Mouse (Mus musculus) embryonic facial prominence, embryonic 11.5 days (tissue): ENCODE results near the gene Cd151. TPM values are rescaled to one million over a fixed set of nuclear protein-coding genes. Genes with fewer than 3 reads are reported as not detected.
"Not testable (repeated sequence)": the region's sequence is repeated elsewhere in the genome, so short reads cannot be mapped to it uniquely, and the experiment has no call there.

Experiments used
- ATAC-seq: fragments of 200-750 bp; cut with Nextera tagmentation; replicated peaks from 2 replicates; pipeline ENCODE4 v1.8.0; 2017; ENCODE audit warnings: low read depth; ENCODE audit not compliant: insufficient number of reproducible peaks, low FRiP score, low TSS enrichment
- DNase-seq: peaks from one replicate; pipeline ENCODE4 v3.0.0-alpha.2; 2015; ENCODE audit warnings: low spot score
- H3K27ac ChIP-seq: fragments of 300-500 bp; sonication (generic); replicated peaks from 2 replicates; pipeline ENCODE4 v1.5.1; 2014; ENCODE audit warnings: mild to moderate bottlenecking, low read depth, low read length, control low read depth
- H3K27me3 ChIP-seq: fragments of 300-500 bp; sonication (generic); 2 replicates; pipeline ENCODE4 v1.6.1; 2014; ENCODE audit warnings: mild to moderate bottlenecking, low read length, moderate library complexity, mixed read lengths; ENCODE audit not compliant: control insufficient read depth, insufficient read depth
- H3K36me3 ChIP-seq: fragments of 300-500 bp; sonication (generic); replicated peaks from 2 replicates; pipeline ENCODE4 v1.6.1; 2014; ENCODE audit warnings: low read depth, mild to moderate bottlenecking, low read length, moderate library complexity, mixed read lengths; ENCODE audit not compliant: control insufficient read depth, insufficient read depth
- H3K4me1 ChIP-seq: fragments of 300-500 bp; sonication (generic); 2 replicates; pipeline ENCODE4 v1.6.1; 2014; ENCODE audit warnings: low read length, mixed read lengths; ENCODE audit not compliant: control insufficient read depth, insufficient read depth
- H3K4me2 ChIP-seq: fragments of 300-500 bp; sonication (generic); 2 replicates; pipeline ENCODE4 v1.6.1; 2014; ENCODE audit warnings: low read depth, mild to moderate bottlenecking, control low read depth, low read length, moderate library complexity
- H3K4me3 ChIP-seq: fragments of 300-500 bp; sonication (generic); 2 replicates; pipeline ENCODE4 v1.5.1; 2014; ENCODE audit warnings: low read depth, low read length, control low read depth
- H3K9ac ChIP-seq: fragments of 300-500 bp; sonication (generic); replicated peaks from 2 replicates; pipeline ENCODE4 v1.6.1; 2014; ENCODE audit warnings: mild to moderate bottlenecking, control low read depth, low read length
- H3K9me3 ChIP-seq: fragments of 300-500 bp; sonication (generic); replicated peaks from 2 replicates; pipeline ENCODE4 v1.6.1; 2016; ENCODE audit warnings: mild to moderate bottlenecking, low read length, inconsistent platforms, mixed read lengths; ENCODE audit not compliant: control insufficient read depth
- WGBS: fragments of 180-500 bp; shearing (Covaris S2); extraction: QIAGEN DNeasy Blood & Tissue Kit; methylation state at CpG from one replicate; pipeline ENCODE4 v1.1.7; 2014; 5-methylcytosine and 5-hydroxymethylcytosine counted together
- polyA plus RNA-seq: library from polyadenylated mRNA; unstranded; fragments of >200 nt; fragmentation: Nextera tagmentation; extraction: Ambion mirVana; gene quantifications from 2 replicates; pipeline ENCODE4 v1.2.1, GENCODE M21; 2014

Cd151 gene
- polyA plus RNA-seq, 1 experiment from 2014 or later, result 39.2 TPM

DNA sequence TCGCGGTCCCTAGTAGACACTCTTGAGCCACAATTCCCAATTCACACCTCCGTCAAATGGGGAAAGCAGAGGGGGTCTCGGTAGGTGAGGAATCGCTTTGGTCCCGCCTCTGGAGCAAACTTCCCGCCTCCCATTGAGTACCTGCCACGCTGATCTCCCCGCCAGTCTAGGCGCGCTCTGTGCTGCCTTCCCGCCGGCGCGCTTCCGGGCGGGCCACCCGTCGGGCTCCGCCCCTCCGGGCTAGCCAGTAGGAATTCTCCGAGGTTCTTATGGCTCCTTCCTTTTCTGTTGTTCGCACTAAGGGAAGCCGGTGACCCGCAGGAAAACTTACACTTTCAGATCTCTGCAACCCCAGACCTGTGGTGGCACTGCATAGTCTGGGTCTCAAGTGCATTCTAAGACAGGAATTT lies 23.4 kb upstream of the Cd151 start, which contains the start of gene Pidd1:
Gene Pidd1 (minus strand): TSS at position 198 of the 410 bp plus-strand sequence.
- no peaks in the 10 kb centered on the region for H3K27me3 ChIP-seq
- ATAC-seq (peak; percentile 35), DNase-seq (peak; percentile 91)
- peak within 1 kb of the TSS; percentile 72 for H3K9ac ChIP-seq
- no peaks in the 10 kb centered on the region for H3K9me3 ChIP-seq
- H3K4me3 ChIP-seq, result peak within 1 kb of the TSS; percentile 49
- H3K27ac ChIP-seq, result 0 out of 2 replicates have a peak within 1 kb of the TSS, but pooled peaks have one; percentile 32
- H3K36me3 ChIP-seq, result no peaks in the 10 kb centered on the region; the same call in none of the 2 replicates
- H3K4me1 ChIP-seq, result peaks cover 7% of the 10 kb centered on the region; the same call in 1 of the 2 replicates
- WGBS, result under 1% methylated on average over 24 of the region's 25 CpGs
- H3K4me2 ChIP-seq, result peak within 1 kb of the TSS; percentile 84

DNA sequence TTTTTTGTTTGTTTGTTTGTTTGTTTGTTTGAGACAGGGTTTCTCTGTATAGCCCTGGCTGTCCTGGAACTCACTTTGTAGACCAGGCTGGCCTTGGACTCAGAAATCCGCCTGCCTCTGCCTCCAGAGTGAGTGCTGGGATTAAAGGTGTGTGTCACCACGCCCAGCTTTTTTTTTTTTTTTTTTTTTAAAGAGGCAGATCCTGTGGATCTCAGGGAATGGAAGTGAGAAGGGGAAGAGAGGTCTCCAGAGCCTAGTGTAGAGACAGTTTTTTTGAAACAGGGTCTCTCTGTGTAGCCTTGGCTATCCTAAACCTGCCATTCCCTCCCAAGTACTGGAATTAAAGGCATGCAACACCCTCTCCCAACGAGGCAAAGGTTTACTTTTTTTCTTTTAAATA lies 20.8 kb upstream of the Cd151 start:
- H3K4me1 ChIP-seq, H3K9ac ChIP-seq, H3K36me3 ChIP-seq, DNase-seq, H3K4me3 ChIP-seq, H3K27me3 ChIP-seq, ATAC-seq, H3K27ac ChIP-seq, H3K4me2 ChIP-seq, H3K9me3 ChIP-seq: not testable (repeated sequence)
- WGBS, result 85% methylated on average over 3 of the region's 3 CpGs

DNA sequence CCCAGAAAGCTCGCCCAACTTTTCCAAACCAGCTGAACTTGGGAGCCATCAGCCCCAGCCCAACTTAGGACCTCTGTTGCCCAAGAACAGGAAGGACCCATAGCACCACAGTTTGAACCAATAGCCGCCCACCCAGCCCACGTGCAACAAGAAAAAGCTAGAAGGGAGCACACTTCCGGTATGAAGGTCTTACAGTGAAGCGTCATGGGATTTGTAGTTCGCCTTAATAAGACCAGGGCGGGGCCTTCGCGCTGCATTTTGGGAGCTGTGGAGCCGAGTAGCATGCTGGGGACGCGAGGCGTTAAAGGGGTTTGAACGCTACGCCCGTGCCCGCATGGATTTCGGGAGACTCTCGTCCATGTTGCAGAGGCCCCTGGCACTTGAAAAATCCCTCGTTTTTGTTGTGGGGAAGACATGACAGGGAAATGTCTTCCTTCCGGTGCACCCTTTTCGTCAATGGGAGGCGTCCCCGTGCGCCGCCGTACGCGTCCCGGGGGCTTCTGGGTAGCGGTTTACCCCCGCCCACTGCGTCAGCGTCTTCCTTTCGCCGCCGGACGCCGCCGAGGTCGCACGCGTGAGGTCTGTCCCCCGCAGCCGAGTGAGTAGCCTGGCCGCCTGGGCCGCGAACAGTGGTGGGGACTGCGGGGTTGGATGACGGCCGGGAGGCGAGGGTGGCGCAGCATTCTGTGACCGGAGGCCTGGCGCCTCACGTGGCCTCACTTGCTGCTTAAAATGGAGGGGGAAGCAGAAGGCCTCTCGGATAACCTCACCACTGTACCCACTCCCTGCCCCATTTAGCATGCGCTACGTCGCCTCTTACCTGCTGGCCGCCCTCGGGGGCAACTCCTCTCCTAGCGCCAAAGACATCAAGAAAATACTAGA lies 19.8 kb upstream of the Cd151 start, which contains the start of gene Rplp2:
Gene Rplp2 (plus strand): TSS at position 261 of the 882 bp plus-strand sequence.
- peaks cover 7% of the 10 kb centered on the region; the same call in 1 of the 2 replicates for H3K4me1 ChIP-seq
- ATAC-seq (peak; percentile 77), DNase-seq (peak; percentile 96)
- peak within 1 kb of the TSS; percentile 85 for H3K4me3 ChIP-seq
- peak within 1 kb of the TSS; percentile 49 for H3K4me2 ChIP-seq
- no peaks in the 10 kb centered on the region for H3K27me3 ChIP-seq
- H3K27ac ChIP-seq, result peak within 1 kb of the TSS; percentile 48
- WGBS, result under 1% methylated on average over 63 of the region's 63 CpGs
- 0 out of 2 replicates have a peak, but pooled peaks cover 3% of the 10 kb centered on the region for H3K36me3 ChIP-seq
- no peaks in the 10 kb centered on the region for H3K9me3 ChIP-seq
- H3K9ac ChIP-seq, result peak within 1 kb of the TSS; percentile 89

DNA sequence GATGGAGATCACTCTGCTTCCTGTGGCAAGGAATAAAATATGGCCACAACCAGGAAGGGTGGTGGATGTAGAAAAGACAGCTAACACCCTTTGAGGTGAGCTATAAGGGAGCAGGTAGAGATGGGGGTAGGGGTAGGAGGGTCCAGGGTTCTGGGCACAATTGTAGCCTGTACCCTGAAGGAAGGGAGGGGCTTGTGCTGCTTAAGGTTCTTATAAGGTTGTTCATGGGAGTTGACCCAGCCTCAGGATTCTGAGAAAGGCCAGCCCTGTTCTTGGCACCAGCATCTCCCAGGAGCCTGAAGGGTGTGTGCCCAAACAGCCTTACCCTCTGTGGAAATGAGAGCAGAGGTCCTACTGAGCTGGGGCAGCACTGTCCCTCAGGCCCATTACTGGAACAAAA lies 15.3 kb upstream of the Cd151 start:
- Histone ChIP-seq H3K9ac (no peak overlapping the region), H3K27me3 (no peaks in the 10 kb centered on the region), H3K4me3 (no peak overlapping the region), H3K4me2 (no peak overlapping the region), H3K4me1 (peaks cover 4% of the 10 kb centered on the region; the same call in 1 of the 2 replicates), H3K9me3 (no peaks in the 10 kb centered on the region), H3K27ac (no peak overlapping the region), H3K36me3 (0 out of 2 replicates have a peak, but pooled peaks cover 3% of the 10 kb centered on the region)
- DNase-seq, result no peak
- no peak for ATAC-seq

DNA sequence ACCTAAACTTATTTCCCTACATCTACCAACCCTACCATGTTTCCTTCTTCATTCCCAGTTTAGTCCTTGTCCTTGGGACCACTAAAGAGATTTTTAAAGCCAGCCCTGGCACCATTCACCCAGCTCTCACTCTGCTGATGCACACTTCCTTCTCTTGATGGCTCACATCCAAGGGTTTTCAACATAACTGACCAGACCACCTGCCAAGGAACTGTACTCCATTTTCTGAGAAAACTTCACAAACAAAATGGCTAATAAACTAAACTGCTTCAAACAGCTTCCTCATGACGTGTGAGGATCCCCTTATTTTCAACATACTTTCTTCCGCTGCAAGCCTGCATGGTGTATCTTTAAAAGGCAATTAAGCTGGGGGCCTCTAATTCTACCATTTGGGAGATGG lies 13.6 kb upstream of the Cd151 start:
- H3K27me3 ChIP-seq, result no peaks in the 10 kb centered on the region
- H3K4me2 ChIP-seq, result no peak overlapping the region
- H3K4me1 ChIP-seq, result peaks cover 4% of the 10 kb centered on the region; the same call in 1 of the 2 replicates
- 0 out of 2 replicates have a peak, but pooled peaks cover 3% of the 10 kb centered on the region for H3K36me3 ChIP-seq
- DNase-seq (no peak), ATAC-seq (no peak)
- no peak overlapping the region for H3K9ac ChIP-seq
- H3K27ac ChIP-seq, result no peak overlapping the region
- no peak overlapping the region for H3K4me3 ChIP-seq
- H3K9me3 ChIP-seq, result no peaks in the 10 kb centered on the region
- 82% methylated on average over 2 of the region's 2 CpGs for WGBS

DNA sequence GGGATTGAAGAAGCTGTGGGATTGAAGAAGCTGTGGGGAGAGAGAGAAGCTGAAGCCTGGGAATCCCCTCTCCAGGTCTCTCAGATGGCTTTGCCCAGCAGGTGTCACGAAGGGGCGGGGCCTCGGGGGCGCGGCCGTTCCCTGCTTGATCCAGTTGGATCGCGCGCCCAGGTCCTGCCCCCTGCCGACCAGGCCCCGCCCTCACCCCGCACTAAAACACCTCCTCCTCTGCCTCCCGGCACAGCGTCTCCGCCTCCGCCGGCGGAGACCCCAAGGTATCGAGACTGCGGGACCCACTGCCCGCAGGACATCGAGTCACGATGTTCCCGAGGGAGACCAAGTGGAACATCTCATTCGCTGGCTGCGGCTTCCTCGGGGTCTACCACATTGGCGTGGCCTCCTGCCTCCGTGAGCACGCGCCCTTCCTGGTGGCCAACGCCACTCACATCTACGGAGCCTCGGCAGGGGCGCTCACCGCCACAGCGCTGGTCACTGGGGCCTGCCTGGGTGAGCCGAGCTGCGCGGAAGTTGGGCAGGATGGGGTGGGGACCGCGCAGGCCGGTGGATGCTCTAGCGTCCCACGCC lies 12.1 kb upstream of the Cd151 start, which contains the start of gene Pnpla2:
Gene Pnpla2 (plus strand): TSS at position 232 of the 585 bp plus-strand sequence.
- peak; percentile 92 for DNase-seq
- Histone ChIP-seq H3K4me1 (peaks cover 4% of the 10 kb centered on the region; the same call in 1 of the 2 replicates), H3K27me3 (no peaks in the 10 kb centered on the region), H3K36me3 (0 out of 2 replicates have a peak, but pooled peaks cover 3% of the 10 kb centered on the region), H3K4me2 (peak within 1 kb of the TSS; percentile 92), H3K27ac (peak within 1 kb of the TSS; percentile 9; the same call in 1 of the 2 replicates), H3K9me3 (no peaks in the 10 kb centered on the region), H3K9ac (peak within 1 kb of the TSS; percentile 47), H3K4me3 (peak within 1 kb of the TSS; percentile 43)
- under 1% methylated on average over 44 of the region's 45 CpGs for WGBS
- peak; percentile 78 for ATAC-seq

DNA sequence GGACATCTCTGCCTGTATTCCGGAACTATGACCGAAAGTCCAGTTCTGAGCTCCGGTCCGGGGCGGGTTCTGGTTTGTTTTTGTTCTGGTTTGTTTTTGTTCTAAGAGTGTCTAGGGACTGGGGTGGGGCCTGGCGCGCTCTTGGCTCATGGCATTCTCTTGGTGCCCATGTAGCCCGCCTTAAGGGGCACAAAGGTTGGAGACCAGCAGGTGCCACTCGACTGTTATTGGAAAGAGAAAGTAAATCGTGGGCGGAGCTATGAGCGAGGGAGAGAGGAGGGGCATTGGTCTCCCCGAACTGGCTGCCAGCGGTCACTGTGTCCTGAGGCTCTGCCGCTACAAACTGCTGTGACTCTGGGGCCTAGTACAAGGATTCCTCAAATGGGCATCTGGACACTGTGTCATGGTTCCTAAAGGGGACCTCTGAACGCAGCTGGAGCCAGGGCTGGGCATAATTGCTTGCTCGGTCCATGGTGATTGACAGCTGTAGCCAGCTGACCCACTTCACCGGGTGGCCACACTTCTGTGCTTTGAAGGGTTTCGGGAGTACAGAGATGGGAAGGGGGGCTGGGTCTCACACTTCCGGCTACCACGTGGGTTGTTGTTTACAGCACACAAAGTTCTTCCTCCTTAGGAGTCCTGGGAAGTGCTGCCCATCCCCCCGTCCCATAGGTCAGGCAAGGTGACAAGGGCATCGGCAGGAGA lies 11.4 kb upstream of the Cd151 start:
- DNase-seq (peak; percentile 61), ATAC-seq (0 out of 2 replicates have a peak, but pooled peaks have one; percentile 7)
- peak overlapping the region; percentile 47 for H3K9ac ChIP-seq
- peaks cover 4% of the 10 kb centered on the region for H3K27me3 ChIP-seq
- WGBS, result under 1% methylated on average over 23 of the region's 23 CpGs
- H3K27ac ChIP-seq, result peak overlapping the region; percentile 9; the same call in 1 of the 2 replicates
- 0 out of 2 replicates have a peak, but pooled peaks cover 3% of the 10 kb centered on the region for H3K36me3 ChIP-seq
- peaks cover 4% of the 10 kb centered on the region; the same call in 1 of the 2 replicates for H3K4me1 ChIP-seq
- peak overlapping the region; percentile 43 for H3K4me3 ChIP-seq
- H3K4me2 ChIP-seq, result peak overlapping the region; percentile 92
- H3K9me3 ChIP-seq, result no peaks in the 10 kb centered on the region
